In the genomic region with DNA sequence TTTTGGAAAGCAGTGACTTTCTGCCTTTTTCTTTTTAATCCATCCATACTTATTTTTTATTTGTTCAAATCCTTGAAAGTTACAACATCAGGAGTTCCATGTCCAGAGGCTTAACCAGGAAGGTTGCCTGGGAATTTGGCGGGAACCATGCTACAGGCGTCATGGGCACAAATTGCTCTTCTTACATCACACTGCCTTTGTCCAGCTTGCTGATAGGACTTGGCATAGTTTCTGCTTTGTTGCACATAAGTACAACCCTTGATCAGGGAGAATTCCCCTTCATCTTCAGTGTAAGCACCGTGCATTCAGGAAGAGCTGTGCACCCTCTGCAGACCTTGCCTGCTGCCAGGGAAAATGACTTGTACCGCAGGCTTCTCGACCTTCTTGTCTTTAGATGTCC, we compare ENCODE assay signal across 27 mouse cellular contexts.
"Had no signal": no experiment of that assay in that cellular context is flagged by ENCODE, and none has a peak within 500 bp of the region (broad histone marks: within the 10 kb centered on the region; RNA-seq: fewer than 3 reads in every experiment).

No protein-coding gene starts in this region.

- H3K27ac ChIP-seq: left cerebral cortex, adult 2 months; limb, embryonic 10.5 days; limb, embryonic 12.5 days; limb, embryonic 13.5 days; limb, embryonic 15.5 days; liver, embryonic 12.5 days; liver, embryonic 13.5 days; liver, embryonic 14.5 days; liver, embryonic 15.5 days; lung, embryonic 15.5 days; macrophage; midbrain, embryonic 10.5 days; midbrain, embryonic 12.5 days; midbrain, embryonic 13.5 days; midbrain, embryonic 15.5 days had no signal

- H3K27me3 ChIP-seq: limb, embryonic 12.5 days; limb, embryonic 13.5 days; limb, embryonic 15.5 days; liver, embryonic 13.5 days; liver, embryonic 15.5 days; lung, embryonic 15.5 days; megakaryocyte, embryonic 14.5 days; midbrain, embryonic 12.5 days; midbrain, embryonic 13.5 days; midbrain, embryonic 15.5 days had no signal

- H3K4me1 ChIP-seq: limb, embryonic 12.5 days; limb, embryonic 13.5 days; limb, embryonic 15.5 days; liver, embryonic 12.5 days; liver, embryonic 13.5 days; liver, embryonic 15.5 days; lung, embryonic 15.5 days; megakaryocyte, embryonic 14.5 days had no signal

- H3K9ac ChIP-seq: limb, embryonic 12.5 days; limb, embryonic 13.5 days; limb, embryonic 15.5 days; liver, embryonic 12.5 days; liver, embryonic 13.5 days; liver, embryonic 14.5 days; liver, embryonic 15.5 days; liver, postnatal 0 days; lung, embryonic 14.5 days; lung, embryonic 15.5 days; midbrain, embryonic 12.5 days; midbrain, embryonic 13.5 days; midbrain, embryonic 15.5 days had no signal

- H3K36me3 ChIP-seq: limb, embryonic 10.5 days; lung, embryonic 15.5 days had no signal

- DNase-seq: left cerebral cortex, postnatal 4 days; liver, embryonic 13.5 days; liver, postnatal 0 days; lung, adult 18-20 months; lung, adult 2 months; lung, embryonic 14.5 days; lung, postnatal 10 days; lung, postnatal 14 days; lung, postnatal 36 days; lung, postnatal 4 days; midbrain, embryonic 14.5 days had no signal

- H3K4me3 ChIP-seq: left cerebral cortex, adult 2 months; limb, embryonic 10.5 days; limb, embryonic 12.5 days; limb, embryonic 13.5 days; limb, embryonic 15.5 days; liver, embryonic 12.5 days; liver, embryonic 13.5 days; liver, embryonic 15.5 days; lung, embryonic 15.5 days; megakaryocyte, embryonic 14.5 days; midbrain, embryonic 10.5 days; midbrain, embryonic 12.5 days; midbrain, embryonic 13.5 days; midbrain, embryonic 15.5 days; myocyte had no signal
